Mouse (Mus musculus): ENCODE data around the gene Arhgef6. TPM values are rescaled to one million over a fixed set of nuclear protein-coding genes. Genes with fewer than 3 reads are reported as not detected.

Gene Arhgef6
- polyA plus RNA-seq, 1 experiment from 2014 or later = 6.5 TPM

DNA sequence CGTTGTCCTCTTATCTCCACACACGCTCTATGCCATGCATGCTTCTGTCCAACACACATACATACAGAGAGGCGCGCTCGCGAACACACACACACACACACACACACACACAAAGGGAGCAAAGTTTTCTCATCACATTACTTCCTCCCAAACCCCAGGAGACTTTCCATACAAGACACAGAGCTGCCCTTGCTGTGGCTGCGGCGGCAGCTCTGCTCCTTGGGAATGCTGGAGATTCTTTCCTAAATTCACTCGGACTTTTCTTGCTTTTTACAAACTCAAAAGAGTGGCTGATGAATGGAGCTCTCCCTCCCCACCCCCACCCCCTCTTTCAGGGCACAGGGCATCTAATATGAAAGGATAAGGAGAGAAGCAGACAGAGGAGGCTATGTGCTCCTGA lies 52.2 kb downstream of the Arhgef6 start:
- no peak overlapping the region for H3K4me2 ChIP-seq
- H3K4me3 ChIP-seq = no peak overlapping the region
- no peak overlapping the region for H3K27ac ChIP-seq
- no peaks in the 10 kb centered on the region for H3K27me3 ChIP-seq (replicated peaks)
- ATAC-seq (replicated peaks) = no peak
- H3K9ac ChIP-seq = no peak overlapping the region
- H3K9me3 ChIP-seq = no peaks in the 10 kb centered on the region
- no peaks in the 10 kb centered on the region for H3K4me1 ChIP-seq
- 59% methylated on average over 9 of the region's 9 CpGs for WGBS
- no peaks in the 10 kb centered on the region for H3K36me3 ChIP-seq (replicated peaks)

- Histone ChIP-seq H3K9me3 (no peaks in the 10 kb centered on the region), H3K9ac (no peak overlapping the region), H3K27ac (no peak overlapping the region), H3K27me3 (replicated peaks) (no peaks in the 10 kb centered on the region), H3K4me3 (no peak overlapping the region), H3K4me2 (no peak overlapping the region), H3K36me3 (replicated peaks) (no peaks in the 10 kb centered on the region), H3K4me1 (no peaks in the 10 kb centered on the region)
- no peak for ATAC-seq (replicated peaks)
- 93% methylated on average over 3 of the region's 3 CpGs for WGBS
These were observed 56.3 kb downstream of the Arhgef6 start for GRCm38 (mm10) chrX:57282184-57282583.

DNA sequence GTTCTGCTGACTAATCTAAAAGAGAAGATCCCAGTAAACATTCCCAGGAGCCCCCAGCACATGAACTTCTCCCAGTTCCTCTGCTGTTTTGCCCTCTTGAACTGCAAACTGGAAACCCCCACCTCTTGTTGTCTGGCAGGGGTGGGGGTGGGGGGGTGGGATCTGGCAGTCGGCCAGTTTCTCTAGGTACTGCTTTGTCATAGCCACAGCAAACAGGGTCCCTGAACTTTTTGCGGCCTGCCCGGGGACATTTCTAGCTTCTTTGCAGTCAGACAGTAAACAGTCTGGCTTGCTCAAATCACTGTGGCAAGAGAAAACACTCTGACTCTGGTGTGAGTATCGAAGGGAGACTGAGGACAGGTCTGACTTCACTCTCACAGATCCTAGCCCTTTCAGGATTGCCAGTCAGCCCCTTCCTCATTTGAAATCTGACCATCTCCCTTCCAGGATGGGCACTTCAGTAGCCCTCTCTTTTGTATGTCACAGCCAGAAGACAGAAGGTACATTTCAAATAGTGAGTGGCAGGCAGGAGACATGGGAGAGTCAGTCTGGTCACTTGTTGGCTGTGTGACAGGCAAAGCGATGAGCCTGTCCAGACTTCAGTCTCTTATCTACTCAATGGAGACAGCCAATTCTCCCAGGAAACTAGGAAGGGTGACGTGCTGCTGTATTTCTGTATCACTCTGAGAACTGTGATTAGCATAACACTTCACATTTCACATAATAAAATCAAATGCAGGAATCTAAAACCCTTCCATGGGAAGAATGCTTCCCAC lies 60.8 kb downstream of the Arhgef6 start:
- no peak overlapping the region for H3K4me3 ChIP-seq
- H3K4me2 ChIP-seq = no peak overlapping the region
- no peak overlapping the region for H3K27ac ChIP-seq
- no peaks in the 10 kb centered on the region for H3K27me3 ChIP-seq (replicated peaks)
- ATAC-seq (replicated peaks) = no peak
- H3K9ac ChIP-seq = no peak overlapping the region
- H3K4me1 ChIP-seq = no peaks in the 10 kb centered on the region
- H3K9me3 ChIP-seq = no peaks in the 10 kb centered on the region
- no peaks in the 10 kb centered on the region for H3K36me3 ChIP-seq (replicated peaks)
- WGBS = 43% methylated on average over 6 of the region's 6 CpGs

- ATAC-seq (replicated peaks) = no peak
- no peak overlapping the region for H3K4me3 ChIP-seq
- no peaks in the 10 kb centered on the region for H3K9me3 ChIP-seq
- H3K36me3 ChIP-seq (replicated peaks) = no peaks in the 10 kb centered on the region
- H3K27ac ChIP-seq = no peak overlapping the region
- 81% methylated on average over 4 of the region's 4 CpGs for WGBS
- no peaks in the 10 kb centered on the region for H3K4me1 ChIP-seq
- no peak overlapping the region for H3K9ac ChIP-seq
- no peaks in the 10 kb centered on the region for H3K27me3 ChIP-seq (replicated peaks)
- no peak overlapping the region for H3K4me2 ChIP-seq
These were observed 75.0 kb downstream of the Arhgef6 start for GRCm38 (mm10) chrX:57263515-57263914.

DNA sequence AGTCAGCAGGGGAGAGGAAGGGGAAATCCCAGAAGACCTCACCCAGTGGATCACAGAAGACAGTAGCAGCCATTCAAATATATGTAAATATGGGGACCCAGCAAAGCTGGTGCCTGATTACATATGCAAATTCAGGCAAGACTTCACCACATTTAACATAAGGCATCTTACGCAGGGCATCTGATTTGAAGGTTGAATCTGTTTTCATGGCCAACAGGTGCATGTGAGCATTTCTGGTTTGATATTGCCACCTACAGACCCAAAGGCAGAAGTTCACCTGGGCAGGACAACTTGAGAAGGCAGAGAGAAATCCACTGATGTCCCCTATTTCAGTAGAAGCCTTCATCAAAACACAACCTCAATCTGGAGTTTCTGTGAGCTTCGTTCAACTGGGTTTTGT lies 77.8 kb downstream of the Arhgef6 start:
- Histone ChIP-seq H3K4me3 (no peak overlapping the region), H3K4me2 (no peak overlapping the region), H3K36me3 (replicated peaks) (no peaks in the 10 kb centered on the region), H3K27me3 (replicated peaks) (no peaks in the 10 kb centered on the region), H3K9ac (no peak overlapping the region), H3K9me3 (no peaks in the 10 kb centered on the region), H3K4me1 (no peaks in the 10 kb centered on the region), H3K27ac (no peak overlapping the region)
- no peak for ATAC-seq (replicated peaks)
- 42% methylated on average over 2 of the region's 2 CpGs for WGBS

DNA sequence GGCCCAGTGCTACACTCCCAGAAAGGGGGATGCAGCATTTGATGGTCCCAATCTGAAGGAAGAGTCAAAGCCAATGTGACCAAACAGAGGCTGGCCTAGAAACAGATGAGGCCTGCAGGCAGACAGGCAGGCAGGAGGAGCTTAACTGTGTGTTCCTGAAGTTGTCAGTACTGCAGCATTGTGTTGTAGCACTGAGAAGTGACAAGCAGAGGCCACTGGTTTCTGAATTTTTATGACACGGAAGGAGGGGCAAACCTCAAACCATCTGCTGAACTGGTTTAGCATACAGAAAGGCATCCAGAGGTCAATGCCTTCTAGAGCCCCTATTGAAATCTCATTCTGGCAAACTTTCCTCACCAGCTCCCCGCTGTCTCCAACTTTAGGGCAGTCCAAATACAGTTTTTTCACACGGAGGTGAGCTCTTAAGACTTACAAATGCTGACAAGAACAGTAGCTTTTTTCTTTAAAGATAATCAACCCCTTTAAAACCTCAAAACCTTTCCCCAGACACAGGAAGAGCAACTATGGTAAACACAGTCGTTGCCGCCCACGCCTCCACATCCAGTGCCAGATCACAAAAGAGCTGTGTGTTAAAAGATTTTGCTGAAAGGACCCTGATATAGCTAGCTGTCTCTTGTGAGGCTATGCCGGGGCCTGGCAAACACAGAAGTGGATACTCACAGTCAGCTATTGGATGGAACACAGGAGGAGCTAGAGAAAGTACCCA lies 85.0 kb downstream of the Arhgef6 start:
- WGBS = 71% methylated on average over 7 of the region's 7 CpGs
- Histone ChIP-seq H3K4me2 (no peak overlapping the region), H3K36me3 (replicated peaks) (no peaks in the 10 kb centered on the region), H3K27ac (no peak overlapping the region), H3K27me3 (replicated peaks) (no peaks in the 10 kb centered on the region), H3K9me3 (no peaks in the 10 kb centered on the region), H3K9ac (no peak overlapping the region), H3K4me1 (no peaks in the 10 kb centered on the region), H3K4me3 (no peak overlapping the region)
- ATAC-seq (replicated peaks) = no peak

GRCm38 (mm10) chrX:57238572-57238971 lies 100.0 kb downstream of the Arhgef6 start:
- 72% methylated on average over 3 of the region's 3 CpGs for WGBS
- H3K36me3 ChIP-seq (replicated peaks) = no peaks in the 10 kb centered on the region
- H3K27ac ChIP-seq = no peak overlapping the region
- ATAC-seq (replicated peaks) = no peak
- H3K4me3 ChIP-seq = no peak overlapping the region
- H3K4me1 ChIP-seq = no peaks in the 10 kb centered on the region
- H3K27me3 ChIP-seq (replicated peaks) = no peaks in the 10 kb centered on the region
- H3K4me2 ChIP-seq = no peak overlapping the region
- H3K9me3 ChIP-seq = no peaks in the 10 kb centered on the region
- no peak overlapping the region for H3K9ac ChIP-seq

DNA sequence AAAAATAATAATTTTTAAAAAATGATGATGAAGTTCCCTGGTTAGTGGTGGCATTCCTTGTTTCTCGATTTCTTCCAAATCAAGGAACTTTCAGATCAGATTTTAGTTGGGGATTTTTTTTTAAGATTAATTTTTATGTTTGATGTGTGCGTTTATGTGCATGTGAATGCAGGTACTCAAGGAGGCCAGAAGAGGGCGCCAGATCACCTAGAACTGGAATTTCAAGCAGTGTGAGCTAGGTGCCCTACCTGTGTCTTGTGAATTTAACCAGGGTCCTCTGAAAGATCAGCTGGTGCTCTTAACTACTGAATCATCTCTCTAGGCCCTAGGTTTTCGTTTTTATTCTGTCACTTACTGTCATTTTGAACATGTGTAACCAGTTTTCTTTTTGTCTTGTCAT lies 102.5 kb downstream of the Arhgef6 start:
- 68% methylated on average over 4 of the region's 4 CpGs for WGBS

GRCm38 (mm10) chrX:57233596-57233995 lies 104.9 kb downstream of the Arhgef6 start:
- no peak overlapping the region for H3K27ac ChIP-seq
- no peak overlapping the region for H3K4me2 ChIP-seq
- no peaks in the 10 kb centered on the region for H3K9me3 ChIP-seq
- no peak overlapping the region for H3K4me3 ChIP-seq
- 86% methylated on average over 2 of the region's 2 CpGs for WGBS
- H3K9ac ChIP-seq = no peak overlapping the region
- no peaks in the 10 kb centered on the region for H3K36me3 ChIP-seq (replicated peaks)
- no peaks in the 10 kb centered on the region for H3K4me1 ChIP-seq
- H3K27me3 ChIP-seq (replicated peaks) = no peaks in the 10 kb centered on the region
- no peak for ATAC-seq (replicated peaks)

More for the DNA sequence above, 102.5 kb downstream of the Arhgef6 start:
- no peaks in the 10 kb centered on the region for H3K9me3 ChIP-seq
- no peaks in the 10 kb centered on the region for H3K27me3 ChIP-seq (replicated peaks)
- H3K4me3 ChIP-seq = no peak overlapping the region
- no peak overlapping the region for H3K27ac ChIP-seq
- no peaks in the 10 kb centered on the region for H3K36me3 ChIP-seq (replicated peaks)
- no peak overlapping the region for H3K4me2 ChIP-seq
- no peak for ATAC-seq (replicated peaks)
- H3K9ac ChIP-seq = no peak overlapping the region
- H3K4me1 ChIP-seq = no peaks in the 10 kb centered on the region

GRCm38 (mm10) chrX:57228178-57228577 lies 110.4 kb downstream of the Arhgef6 start:
- no peak for ATAC-seq (replicated peaks)
- no peaks in the 10 kb centered on the region for H3K9me3 ChIP-seq
- no peak overlapping the region for H3K27ac ChIP-seq
- 68% methylated on average over 2 of the region's 2 CpGs for WGBS
- no peak overlapping the region for H3K4me3 ChIP-seq
- H3K27me3 ChIP-seq (replicated peaks) = no peaks in the 10 kb centered on the region
- no peak overlapping the region for H3K4me2 ChIP-seq
- H3K4me1 ChIP-seq = no peaks in the 10 kb centered on the region
- H3K9ac ChIP-seq = no peak overlapping the region
- no peaks in the 10 kb centered on the region for H3K36me3 ChIP-seq (replicated peaks)

DNA sequence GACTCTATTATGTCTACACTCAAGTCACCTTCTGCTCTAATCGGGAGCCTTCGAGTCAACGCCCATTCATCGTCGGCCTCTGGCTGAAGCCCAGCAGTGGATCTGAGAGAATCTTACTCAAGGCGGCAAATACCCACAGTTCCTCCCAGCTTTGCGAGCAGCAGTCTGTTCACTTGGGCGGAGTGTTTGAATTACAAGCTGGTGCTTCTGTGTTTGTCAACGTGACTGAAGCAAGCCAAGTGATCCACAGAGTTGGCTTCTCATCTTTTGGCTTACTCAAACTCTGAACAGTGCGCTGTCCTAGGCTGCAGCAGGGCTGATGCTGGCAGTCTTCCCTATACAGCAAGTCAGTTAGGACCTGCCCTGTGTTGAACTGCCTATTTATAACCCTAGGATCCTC lies 115.2 kb downstream of the Arhgef6 start:
- Histone ChIP-seq H3K4me2 (no peak overlapping the region), H3K36me3 (replicated peaks) (no peaks in the 10 kb centered on the region), H3K9ac (no peak overlapping the region), H3K4me3 (no peak overlapping the region), H3K4me1 (no peaks in the 10 kb centered on the region), H3K27me3 (replicated peaks) (no peaks in the 10 kb centered on the region), H3K27ac (no peak overlapping the region), H3K9me3 (no peaks in the 10 kb centered on the region)
- ATAC-seq (replicated peaks) = no peak
- 90% methylated on average over 10 of the region's 10 CpGs for WGBS

DNA sequence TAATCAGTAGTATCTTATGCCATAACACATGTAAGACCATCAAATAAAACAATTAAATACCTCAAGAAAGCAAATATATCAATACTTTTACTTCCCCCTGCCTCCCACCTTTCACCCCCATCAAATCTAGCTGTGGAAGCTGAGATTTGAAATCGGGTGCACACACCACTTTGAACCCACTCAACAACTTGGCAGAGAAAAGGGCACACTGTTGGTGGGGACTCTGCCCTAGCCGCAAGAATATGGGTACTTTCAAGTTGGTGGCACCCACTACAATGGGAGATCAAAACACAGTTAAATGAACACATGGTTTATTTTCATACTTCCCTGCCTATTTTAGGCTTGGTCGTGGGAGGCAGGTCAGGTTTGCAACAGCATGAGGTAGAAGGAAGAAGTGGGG lies 116.6 kb downstream of the Arhgef6 start:
- no peak overlapping the region for H3K4me3 ChIP-seq
- no peaks in the 10 kb centered on the region for H3K4me1 ChIP-seq
- H3K27me3 ChIP-seq (replicated peaks) = no peaks in the 10 kb centered on the region
- H3K36me3 ChIP-seq (replicated peaks) = no peaks in the 10 kb centered on the region
- no peaks in the 10 kb centered on the region for H3K9me3 ChIP-seq
- H3K9ac ChIP-seq = no peak overlapping the region
- H3K4me2 ChIP-seq = no peak overlapping the region
- H3K27ac ChIP-seq = no peak overlapping the region
- ATAC-seq (replicated peaks) = no peak
- WGBS = 81% methylated on average over 3 of the region's 3 CpGs

- no peak for ATAC-seq (replicated peaks)
- H3K4me3 ChIP-seq = no peak overlapping the region
- no peaks in the 10 kb centered on the region for H3K27me3 ChIP-seq (replicated peaks)
- no peak overlapping the region for H3K27ac ChIP-seq
- no peaks in the 10 kb centered on the region for H3K4me1 ChIP-seq
- no peaks in the 10 kb centered on the region for H3K36me3 ChIP-seq (replicated peaks)
- WGBS = 85% methylated on average over 5 of the region's 5 CpGs
- H3K9ac ChIP-seq = no peak overlapping the region
- H3K4me2 ChIP-seq = no peak overlapping the region
- no peaks in the 10 kb centered on the region for H3K9me3 ChIP-seq
These were observed 119.0 kb downstream of the Arhgef6 start for GRCm38 (mm10) chrX:57219563-57219962.
